Mouse (Mus musculus) small intestine, adult 2 months (tissue): ENCODE results near the gene Ptpre. TPM values are rescaled to one million over a fixed set of nuclear protein-coding genes. Genes with fewer than 3 reads are reported as not detected.

Source experiments
- H3K27ac ChIP-seq: fragments of 200-500 bp; 2 replicates; pipeline ENCODE4 v1.5.1; 2012; ENCODE audit warnings: low read depth, low read length, control low read depth, inconsistent platforms; ENCODE audit not compliant: insufficient read depth
- H3K27me3 ChIP-seq: fragments of 200-500 bp; 2 replicates; pipeline ENCODE4 v1.6.1; 2012; ENCODE audit warnings: mild to moderate bottlenecking, moderate library complexity, low read length, inconsistent platforms; ENCODE audit not compliant: control insufficient read depth, insufficient read depth
- H3K36me3 ChIP-seq: fragments of 200-500 bp; 2 replicates; pipeline ENCODE4 v1.6.1; 2012; ENCODE audit warnings: mild to moderate bottlenecking, low read length, control low read depth, inconsistent platforms; ENCODE audit not compliant: control insufficient read depth, insufficient read depth
- H3K4me1 ChIP-seq: fragments of 200-500 bp; 2 replicates; pipeline ENCODE4 v1.6.1; 2012; ENCODE audit warnings: low read length, inconsistent platforms, mixed read lengths; ENCODE audit not compliant: control insufficient read depth, insufficient read depth, insufficient read length
- H3K4me3 ChIP-seq: fragments of 200-500 bp; 2 replicates; pipeline ENCODE4 v1.5.1; 2012; ENCODE audit warnings: low read depth, mild to moderate bottlenecking, control low read depth, inconsistent platforms, low read length, moderate library complexity
- CTCF ChIP-seq: fragments of 200-500 bp; IDR thresholded peaks from 2 replicates; pipeline ENCODE4 v1.5.1; 2012; ENCODE audit warnings: low read depth, mild to moderate bottlenecking, control low read depth, inconsistent platforms, low read length, moderate library complexity, mixed read lengths; ENCODE audit not compliant: insufficient replicate concordance, insufficient read length; ENCODE audit errors: extremely low read depth
- POLR2A ChIP-seq: fragments of 200-500 bp; IDR thresholded peaks from 2 replicates; pipeline ENCODE4 v1.6.1; 2012; ENCODE audit warnings: low read depth, mild to moderate bottlenecking, control low read depth, inconsistent platforms, low read length, moderate library complexity
- WGBS: fragments of 180-500 bp; shearing (Covaris S2); methylation state at CpG from one replicate; pipeline ENCODE4 v1.1.7; 2018; 5-methylcytosine and 5-hydroxymethylcytosine counted together
- polyA plus RNA-seq: library from polyadenylated mRNA; depleted of rRNA; stranded (reverse); fragments of >200 nt; gene quantifications from 2 replicates; pipeline ENCODE4 v1.2.3, GENCODE M21; 2012

The Ptpre gene
- polyA plus RNA-seq, 1 experiment = 17.0 TPM

- Histone ChIP-seq H3K27me3 (no peaks in the 10 kb centered on the region), H3K4me1 (peaks cover 4% of the 10 kb centered on the region; the same call in 1 of the 2 replicates), H3K27ac (peak overlapping the region; percentile 54; the same call in 1 of the 2 replicates), H3K4me3 (peak overlapping the region; percentile 95; the same call in 1 of the 2 replicates), H3K36me3 (0 out of 2 replicates have a peak, but pooled peaks cover 1% of the 10 kb centered on the region)
- 4% methylated on average over 7 of the region's 7 CpGs for WGBS
- no peak for TF ChIP-seq POLR2A
- TF ChIP-seq CTCF = no peak
These were observed 177.9 kb downstream of the Ptpre start for GRCm38 (mm10) chr7:135715166-135715565.

- H3K4me3 ChIP-seq = peak within 1 kb of the TSS; percentile 95
- no peaks in the 10 kb centered on the region for H3K36me3 ChIP-seq
- H3K27ac ChIP-seq = peak within 1 kb of the TSS; percentile 54
- TF ChIP-seq CTCF = no peak
- no peak for TF ChIP-seq POLR2A
- H3K27me3 ChIP-seq = no peaks in the 10 kb centered on the region
- peaks cover 4% of the 10 kb centered on the region; the same call in 1 of the 2 replicates for H3K4me1 ChIP-seq
- WGBS = under 1% methylated on average over 80 of the region's 82 CpGs
These were observed 178.6 kb downstream of the Ptpre start, which contains the start of gene Mki67 for GRCm38 (mm10) chr7:135715642-135716444. Gene Mki67 (minus strand): TSS chr7:135716361.

- TF ChIP-seq CTCF (no peak), POLR2A (peak; percentile 52; the same call in 1 of the 2 replicates)
- 0 out of 2 replicates have a peak overlapping the region, but pooled peaks have one; percentile 8 for H3K27ac ChIP-seq
These were observed 179.2 kb downstream of the Ptpre start for GRCm38 (mm10) chr7:135716445-135716877.

GRCm38 (mm10) chr7:135716968-135717557 lies 179.8 kb downstream of the Ptpre start:
- peak overlapping the region; percentile 70; the same call in 1 of the 2 replicates for H3K4me3 ChIP-seq
- TF ChIP-seq POLR2A (no peak), CTCF (no peak)

More at GRCm38 (mm10) chr7:135716445-135716877, 179.2 kb downstream of the Ptpre start:
- under 1% methylated on average over 23 of the region's 28 CpGs for WGBS
- peak overlapping the region; percentile 95 for H3K4me3 ChIP-seq
- no peaks in the 10 kb centered on the region for H3K36me3 ChIP-seq
- no peaks in the 10 kb centered on the region for H3K27me3 ChIP-seq
- H3K4me1 ChIP-seq = peaks cover 4% of the 10 kb centered on the region; the same call in 1 of the 2 replicates

GRCm38 (mm10) chr7:135721436-135721992 lies 184.2 kb downstream of the Ptpre start:
- Histone ChIP-seq H3K4me1 (peaks cover 3% of the 10 kb centered on the region; the same call in 1 of the 2 replicates), H3K36me3 (no peaks in the 10 kb centered on the region), H3K4me3 (no peak overlapping the region), H3K27ac (no peak overlapping the region), H3K27me3 (no peaks in the 10 kb centered on the region)
- 41% methylated on average over 7 of the region's 7 CpGs for WGBS
- no peak for TF ChIP-seq CTCF
- TF ChIP-seq POLR2A = no peak

More at GRCm38 (mm10) chr7:135716968-135717557, 179.8 kb downstream of the Ptpre start:
- Histone ChIP-seq H3K27me3 (no peaks in the 10 kb centered on the region), H3K36me3 (no peaks in the 10 kb centered on the region), H3K4me1 (peaks cover 4% of the 10 kb centered on the region; the same call in 1 of the 2 replicates), H3K27ac (0 out of 2 replicates have a peak overlapping the region, but pooled peaks have one; percentile 8)
- WGBS = 16% methylated on average over 7 of the region's 7 CpGs

DNA sequence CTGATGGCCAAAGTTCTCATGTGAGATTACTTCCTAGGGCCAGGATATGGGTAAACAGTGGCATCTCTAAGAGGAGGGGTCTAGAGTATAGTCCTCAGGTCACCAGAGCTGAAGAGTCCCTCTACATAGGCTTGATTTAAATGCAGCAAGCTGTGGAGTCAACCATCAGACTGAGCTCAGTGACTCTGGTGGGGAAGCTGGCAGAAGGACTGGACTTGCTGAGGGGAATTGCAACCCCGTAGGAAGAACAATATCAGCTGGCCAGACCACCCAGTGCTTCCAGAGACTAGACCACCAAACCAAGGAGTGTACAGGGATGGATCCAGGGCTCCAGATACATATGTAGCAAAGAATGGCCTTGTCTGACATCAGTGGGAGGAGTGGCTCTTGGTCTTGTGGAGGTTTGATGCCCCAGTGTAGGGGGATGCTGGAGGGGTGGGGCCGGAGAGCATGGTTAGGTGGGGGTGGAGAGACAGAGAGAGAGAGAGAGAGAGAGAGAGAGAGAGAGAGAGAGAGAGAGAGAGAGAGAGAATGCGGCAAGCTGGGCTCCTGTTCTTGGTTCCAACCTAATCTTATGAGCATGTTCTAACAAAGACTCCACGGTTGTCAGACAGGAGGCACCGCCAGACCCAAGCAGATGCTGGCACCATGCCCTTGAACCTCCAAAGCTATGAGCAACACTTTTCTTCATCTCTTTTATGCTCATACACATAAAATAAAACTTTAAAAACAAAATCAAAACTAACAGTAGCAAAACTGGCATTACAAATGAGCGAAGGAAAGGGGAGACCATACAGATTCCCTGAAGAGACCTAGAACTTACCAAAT lies 184.9 kb downstream of the Ptpre start:
- 54% methylated on average over 6 of the region's 6 CpGs for WGBS
- TF ChIP-seq CTCF = no peak
- TF ChIP-seq POLR2A = no peak
- H3K36me3 ChIP-seq = no peaks in the 10 kb centered on the region
- H3K4me3 ChIP-seq = no peak overlapping the region
- H3K4me1 ChIP-seq = peaks cover 3% of the 10 kb centered on the region; the same call in 1 of the 2 replicates
- H3K27ac ChIP-seq = no peak overlapping the region
- H3K27me3 ChIP-seq = no peaks in the 10 kb centered on the region
